Mouse (Mus musculus) bone marrow, adult 2 months (tissue): Measurements from ENCODE around the gene Prss12. TPM values are rescaled to one million over a fixed set of nuclear protein-coding genes. Genes with fewer than 3 reads are reported as not detected.
"Not testable (repeated sequence)": the region's sequence is repeated elsewhere in the genome, so short reads cannot be mapped to it uniquely, and the experiment has no call there.

Source experiments
- H3K27ac ChIP-seq: fragments of 200-500 bp; 2 replicates; pipeline ENCODE4 v1.5.1; 2012; ENCODE audit warnings: low read depth, mild to moderate bottlenecking, control low read depth, inconsistent platforms, low read length; ENCODE audit not compliant: control insufficient read depth, poor library complexity, insufficient read depth
- H3K4me1 ChIP-seq: fragments of 200-500 bp; 2 replicates; pipeline ENCODE4 v1.6.1; 2011; ENCODE audit warnings: low read length; ENCODE audit not compliant: control insufficient read depth, insufficient read depth
- H3K4me3 ChIP-seq: fragments of 200-500 bp; replicated peaks from 2 replicates; pipeline ENCODE3; 2011; ENCODE audit warnings: mild to moderate bottlenecking, low read depth, low read length, control low read depth; ENCODE audit not compliant: control insufficient read depth
- CTCF ChIP-seq: fragments of 200-500 bp; IDR thresholded peaks from 2 replicates; pipeline ENCODE4 v1.5.1; 2011; ENCODE audit warnings: low read length, control low read depth; ENCODE audit not compliant: control insufficient read depth, insufficient read depth
- POLR2A ChIP-seq: fragments of 200-500 bp; IDR thresholded peaks from 2 replicates; pipeline ENCODE4 v1.6.1; 2011; ENCODE audit warnings: low read depth, mild to moderate bottlenecking, control low read depth, low read length, borderline replicate concordance; ENCODE audit not compliant: control insufficient read depth
- WGBS: fragments of 180-500 bp; shearing (Covaris S2); methylation state at CpG from one replicate; pipeline ENCODE4 v1.1.7; 2018; 5-methylcytosine and 5-hydroxymethylcytosine counted together
- polyA plus RNA-seq: library from polyadenylated mRNA; stranded (reverse); fragments of >200 nt; gene quantifications from 2 replicates; pipeline ENCODE4 v1.2.4, GENCODE M21; 2011; ENCODE audit warnings: low replicate concordance; ENCODE audit not compliant: missing spikeins, insufficient read depth, insufficient read length

Prss12 gene
- polyA plus RNA-seq, 1 experiment, result 0.57 TPM

DNA sequence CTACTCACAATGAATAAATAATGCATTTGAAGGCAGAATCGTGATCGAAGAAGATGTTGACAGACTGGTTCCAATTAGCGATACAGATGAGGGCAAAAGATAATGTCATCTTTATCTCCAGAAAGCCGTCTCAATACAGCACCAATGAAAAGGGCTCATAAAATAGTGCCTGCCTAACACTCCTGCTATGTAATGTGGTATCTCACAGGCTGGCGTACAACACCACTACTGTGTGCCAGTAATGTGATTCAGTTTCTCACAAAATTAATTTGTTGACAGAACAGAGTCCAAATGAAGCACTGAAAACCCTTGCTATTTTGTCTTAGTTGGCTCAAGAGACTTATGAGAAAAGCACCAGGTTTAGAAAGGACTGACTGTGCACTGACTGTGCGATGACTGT is 48.4 kb downstream of the Prss12 start:
- H3K27ac ChIP-seq, result no peak overlapping the region
- TF ChIP-seq POLR2A (no peak), CTCF (no peak)
- no peaks in the 10 kb centered on the region for H3K4me1 ChIP-seq
- no peak overlapping the region for H3K4me3 ChIP-seq
- WGBS, result 82% methylated on average over 6 of the region's 6 CpGs

DNA sequence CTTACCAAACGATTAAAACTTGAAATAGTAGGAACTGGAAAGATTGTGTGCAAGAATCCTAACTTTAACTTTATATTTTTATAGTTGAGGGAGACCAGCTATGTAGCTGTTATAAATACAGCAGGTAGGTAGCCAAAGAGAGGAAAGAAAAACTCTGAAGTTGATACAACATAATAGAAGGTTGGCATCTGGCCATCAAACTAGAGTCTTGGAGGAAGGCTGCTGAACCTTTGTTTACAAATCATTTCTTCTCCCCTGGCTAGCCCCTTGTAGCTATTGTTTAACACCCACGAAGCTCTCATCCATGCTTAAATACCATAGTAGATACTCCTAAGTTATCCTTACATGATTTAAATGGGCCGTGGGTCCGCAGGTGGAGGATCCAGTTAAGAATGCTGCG is 52.1 kb downstream of the Prss12 start:
- TF ChIP-seq POLR2A, result no peak
- no peak for TF ChIP-seq CTCF
- Histone ChIP-seq H3K27ac (no peak overlapping the region), H3K4me3 (no peak overlapping the region), H3K4me1 (no peaks in the 10 kb centered on the region)
- WGBS, result 79% methylated on average over 5 of the region's 5 CpGs

DNA sequence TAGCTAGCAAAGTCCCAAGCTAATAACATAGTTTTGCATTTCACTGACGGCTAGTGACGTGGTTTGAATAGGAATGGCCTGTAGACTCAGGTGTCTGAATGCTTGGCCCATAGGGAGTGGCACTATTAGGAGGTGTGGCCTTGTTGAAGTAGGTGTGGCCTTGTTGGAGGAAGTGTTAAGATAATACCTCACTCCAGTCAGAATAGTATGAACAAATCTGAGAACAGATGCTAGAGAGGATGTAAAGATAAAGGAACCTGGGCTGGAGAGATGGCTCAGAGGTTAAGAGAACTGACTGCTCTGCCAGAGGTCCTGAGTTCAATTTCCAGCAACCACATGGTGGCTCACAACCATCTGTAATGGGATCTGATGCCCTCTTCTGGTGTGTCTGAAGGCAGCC is 55.1 kb downstream of the Prss12 start:
- not testable (repeated sequence) for H3K27ac ChIP-seq, H3K4me1 ChIP-seq, H3K4me3 ChIP-seq
- WGBS, result 86% methylated on average over 2 of the region's 2 CpGs

DNA sequence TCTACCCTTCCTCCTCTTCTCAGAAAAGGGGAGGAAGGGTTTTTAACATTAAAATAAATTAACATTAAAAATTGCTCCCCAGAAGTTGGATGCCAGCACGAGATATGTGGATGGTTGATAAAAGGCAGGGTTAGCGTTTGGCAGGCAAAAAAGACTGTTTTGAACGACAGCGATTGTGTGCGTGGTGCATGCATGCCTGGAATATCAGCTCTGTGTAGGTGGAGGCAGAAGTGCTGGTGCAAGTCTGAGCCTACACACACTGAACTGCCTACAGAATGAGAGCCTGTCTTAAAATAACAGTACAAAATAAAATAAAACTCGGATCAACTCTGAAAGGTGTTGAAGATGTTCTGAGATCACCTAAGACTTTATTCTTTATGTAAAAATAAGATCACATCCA is 57.2 kb downstream of the Prss12 start:
- no peaks in the 10 kb centered on the region for H3K4me1 ChIP-seq
- TF ChIP-seq POLR2A, result no peak
- TF ChIP-seq CTCF, result no peak
- 69% methylated on average over 6 of the region's 6 CpGs for WGBS
- H3K27ac ChIP-seq, result no peak overlapping the region
- no peak overlapping the region for H3K4me3 ChIP-seq

DNA sequence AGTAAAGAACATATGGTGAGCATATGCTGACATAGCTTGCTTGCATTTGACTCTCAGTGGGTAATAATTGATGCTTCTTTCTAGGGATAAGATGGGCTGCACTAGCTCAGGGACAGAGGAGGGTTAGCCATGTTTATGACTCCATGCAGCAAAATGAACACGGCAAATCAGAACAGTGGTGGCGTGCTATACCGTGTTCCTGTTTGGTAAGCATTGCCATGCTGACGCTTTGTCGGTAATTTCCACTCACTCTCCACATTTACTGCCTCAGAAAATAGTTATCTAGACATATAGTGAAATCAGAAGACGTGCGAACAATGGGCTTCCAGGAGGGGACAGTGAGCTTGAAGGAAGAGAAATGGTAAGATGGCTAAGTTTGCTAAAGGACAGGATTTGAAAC is 58.1 kb downstream of the Prss12 start:
- Histone ChIP-seq H3K4me1 (no peaks in the 10 kb centered on the region), H3K27ac (no peak overlapping the region), H3K4me3 (no peak overlapping the region)
- WGBS, result 90% methylated on average over 7 of the region's 7 CpGs
- TF ChIP-seq POLR2A (no peak), CTCF (no peak)

DNA sequence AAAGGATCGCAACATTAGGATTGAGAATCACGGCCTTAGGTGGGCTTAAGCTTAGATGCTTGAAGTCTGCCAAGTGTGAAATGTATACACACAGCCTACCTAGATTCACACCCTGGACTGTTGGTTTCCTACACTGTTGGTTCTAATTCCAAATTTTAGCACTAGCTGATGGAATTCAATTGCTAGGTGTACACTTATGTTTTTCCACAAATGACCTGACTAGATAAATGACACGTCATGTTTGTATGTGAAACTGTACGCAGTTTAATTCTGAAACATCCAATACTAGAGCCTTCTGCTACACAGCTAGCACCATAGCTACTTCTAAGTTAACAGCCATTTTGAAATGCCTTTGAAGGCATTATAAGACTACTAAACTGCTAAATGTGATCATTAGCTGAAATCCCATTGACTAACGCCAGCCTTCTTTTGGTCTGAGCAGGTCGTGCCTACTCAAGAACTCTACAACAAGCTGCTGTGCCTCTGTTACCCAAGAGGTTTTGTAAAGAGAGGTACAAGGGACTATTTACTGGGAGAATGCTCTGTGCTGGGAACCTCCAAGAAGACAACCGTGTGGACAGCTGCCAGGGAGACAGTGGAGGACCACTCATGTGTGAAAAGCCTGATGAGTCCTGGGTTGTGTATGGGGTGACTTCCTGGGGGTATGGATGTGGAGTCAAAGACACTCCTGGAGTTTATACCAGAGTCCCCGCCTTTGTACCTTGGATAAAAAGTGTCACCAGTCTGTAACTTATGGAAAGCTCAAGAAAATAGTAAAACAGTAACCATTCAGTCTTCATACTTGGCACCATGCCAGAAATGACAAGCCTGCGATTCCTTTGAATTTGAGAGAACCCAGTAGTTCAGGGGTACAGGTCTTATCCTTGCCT is 59.3 kb downstream of the Prss12 start:
- WGBS, result 61% methylated on average over 9 of the region's 9 CpGs
- Histone ChIP-seq H3K4me3 (no peak overlapping the region), H3K4me1 (no peaks in the 10 kb centered on the region), H3K27ac (no peak overlapping the region)
- TF ChIP-seq CTCF (no peak), POLR2A (no peak)

DNA sequence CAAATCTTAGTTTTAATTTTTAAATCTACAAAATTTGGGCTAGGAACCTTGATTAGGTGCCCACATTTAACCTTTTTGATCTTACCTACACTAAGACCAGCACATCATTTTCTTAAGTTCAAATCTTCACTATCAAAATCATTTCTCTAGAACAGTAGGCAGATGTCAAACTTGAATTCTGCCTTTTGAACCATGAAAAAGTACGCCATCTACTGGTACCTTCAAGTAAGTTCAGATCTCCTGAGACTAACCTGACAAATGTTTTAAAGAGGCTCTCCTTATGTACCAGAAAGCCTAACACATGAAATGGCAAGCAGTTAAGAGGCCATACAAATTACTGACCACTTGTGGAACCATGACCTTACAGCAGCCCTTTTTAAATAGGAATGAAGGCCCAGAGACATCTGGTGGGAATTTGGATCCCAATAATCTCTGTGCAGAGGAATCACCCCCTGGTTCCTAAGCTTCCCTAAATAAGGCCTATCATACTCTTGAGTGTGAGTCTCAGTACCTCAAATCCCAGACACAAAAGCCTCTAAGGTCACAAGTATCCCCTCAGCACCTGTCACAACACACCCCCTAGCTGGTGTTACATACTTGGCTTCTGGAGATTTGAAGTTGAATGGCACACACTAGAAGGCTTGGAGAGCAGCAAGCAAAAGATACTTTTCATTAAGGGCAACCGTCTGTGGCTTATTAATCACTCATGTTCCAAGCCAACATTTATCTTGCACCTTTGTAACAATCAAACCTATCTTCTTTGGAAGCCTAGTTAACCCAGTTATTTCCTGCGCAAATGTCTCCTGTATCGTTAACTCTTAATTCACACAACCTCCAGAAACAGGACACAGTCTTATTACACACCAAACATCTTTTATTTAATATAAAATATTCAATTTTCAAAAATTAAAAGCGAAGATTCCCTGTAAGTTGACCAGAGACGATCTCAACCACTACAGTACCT is 60.3 kb downstream of the Prss12 start:
- Histone ChIP-seq H3K4me3 (peak overlapping the region; percentile 60), H3K27ac (no peak overlapping the region), H3K4me1 (no peaks in the 10 kb centered on the region)
- 4% methylated on average over 6 of the region's 6 CpGs for WGBS
- TF ChIP-seq CTCF (no peak), POLR2A (no peak)

DNA sequence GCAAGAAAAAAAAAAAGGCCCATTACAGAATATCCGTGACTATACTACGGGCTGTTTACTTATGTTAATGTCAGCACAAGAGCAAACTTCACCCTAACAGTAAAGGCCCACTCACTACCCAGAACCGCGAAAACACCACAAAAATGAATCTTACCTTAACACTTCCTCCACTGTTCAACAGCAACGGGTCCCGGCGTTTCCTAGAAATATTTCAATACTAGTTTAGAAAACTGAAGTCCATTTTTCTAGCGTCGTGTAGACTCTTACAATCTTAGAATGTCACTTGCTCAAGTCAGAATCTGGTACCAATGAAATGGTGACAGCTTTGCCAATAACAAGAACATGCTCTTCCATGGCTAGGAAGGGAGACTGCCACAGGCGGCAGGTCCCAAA is 60.9 kb downstream of the Prss12 start:
- Histone ChIP-seq H3K4me3 (peak overlapping the region; percentile 99), H3K4me1 (no peaks in the 10 kb centered on the region), H3K27ac (peak overlapping the region; percentile 84)
- under 1% methylated on average over 10 of the region's 10 CpGs for WGBS
- TF ChIP-seq POLR2A (no peak), CTCF (no peak)
